Mouse (Mus musculus): Measurements from ENCODE around the gene Hist1h2bk.

Gene Hist1h2bk

GRCm38 (mm10) chr13:22014411-22014845 is 21.2 kb upstream of the Hist1h2bk start:
- DNase-seq (ENCODE audit: low read depth): no peak

GRCm38 (mm10) chr13:22015479-22016450 is 19.9 kb upstream of the Hist1h2bk start:
- DNase-seq (ENCODE audit: low read depth): peak; percentile 86

- peak; percentile 50 for DNase-seq (ENCODE audit: low read depth)
These were observed 15.5 kb upstream of the Hist1h2bk start for GRCm38 (mm10) chr13:22019934-22020835.

GRCm38 (mm10) chr13:22020901-22021339 is 14.8 kb upstream of the Hist1h2bk start:
- peak; percentile 81 for DNase-seq (ENCODE audit: low read depth)

GRCm38 (mm10) chr13:22021581-22021980 is 14.1 kb upstream of the Hist1h2bk start:
- no peak for DNase-seq (ENCODE audit: low read depth)

GRCm38 (mm10) chr13:22022241-22022640 is 13.4 kb upstream of the Hist1h2bk start:
- peak; percentile 91 for DNase-seq (ENCODE audit: low read depth)

GRCm38 (mm10) chr13:22026058-22027031 is 9.3 kb upstream of the Hist1h2bk start:
- DNase-seq (ENCODE audit: low read depth): peak; percentile 88

GRCm38 (mm10) chr13:22028673-22029460 is 6.8 kb upstream of the Hist1h2bk start:
- DNase-seq (ENCODE audit: low read depth): peak; percentile 95

GRCm38 (mm10) chr13:22029928-22030327 is 5.7 kb upstream of the Hist1h2bk start:
- peak; percentile 30 for DNase-seq (ENCODE audit: low read depth)

- DNase-seq (ENCODE audit: low read depth): peak; percentile 74
These were observed 5.2 kb upstream of the Hist1h2bk start for GRCm38 (mm10) chr13:22030493-22030892.

- no peak for DNase-seq (ENCODE audit: low read depth)
These were observed 1.8 kb upstream of the Hist1h2bk start for GRCm38 (mm10) chr13:22033741-22034442.

- DNase-seq (ENCODE audit: low read depth): peak; percentile 29
These were observed 1.0 kb upstream of the Hist1h2bk start for GRCm38 (mm10) chr13:22034443-22035266.

- no peak for DNase-seq (ENCODE audit: low read depth)
These were observed 683 bp downstream of the Hist1h2bk start for GRCm38 (mm10) chr13:22036149-22036956.

GRCm38 (mm10) chr13:22036986-22037385 is 1.3 kb downstream of the Hist1h2bk start:
- no peak for DNase-seq (ENCODE audit: low read depth)

- DNase-seq (ENCODE audit: low read depth): no peak
These were observed 1.7 kb downstream of the Hist1h2bk start for GRCm38 (mm10) chr13:22037415-22037814.

- DNase-seq (ENCODE audit: low read depth): no peak
These were observed 3.7 kb downstream of the Hist1h2bk start for GRCm38 (mm10) chr13:22039364-22039763.

GRCm38 (mm10) chr13:22039951-22040463 is 4.3 kb downstream of the Hist1h2bk start:
- no peak for DNase-seq (ENCODE audit: low read depth)

Data from NIH3T3 (cell line).